Mouse (Mus musculus): ENCODE measurements at regions not wholly inside any gene's neighbourhood (a gene's known extent, or its start where the extent isn't known, plus 50 kb on each side); places are given as distances from the start of the nearest gene placed in this dataset.
"Not testable (repeated sequence)": the region's sequence is repeated elsewhere in the genome, so short reads cannot be mapped to it uniquely, and the experiment has no call there.

GRCm38 (mm10) chr3:138644286-138644951 is 97.6 kb upstream of the Tspan5 start:
- no peak overlapping the region for H3K27ac ChIP-seq (replicated peaks)
- peaks cover 17% of the 10 kb centered on the region for H3K4me1 ChIP-seq
- peaks cover 5% of the 10 kb centered on the region; the same call in 1 of the 2 replicates for H3K9me3 ChIP-seq
- H3K36me3 ChIP-seq: no peaks in the 10 kb centered on the region
- H3K9ac ChIP-seq: peak overlapping the region; percentile 69
- H3K4me3 ChIP-seq: peak overlapping the region; percentile 52
- peak overlapping the region; percentile 88 for H3K4me2 ChIP-seq
- 3% methylated on average over 19 of the region's 19 CpGs for WGBS
- no peaks in the 10 kb centered on the region for H3K27me3 ChIP-seq (replicated peaks)
- ATAC-seq (ENCODE audit: extremely low read depth, insufficient number of reproducible peaks, low FRiP score, low TSS enrichment): peak; percentile 60

- Histone ChIP-seq H3K4me3 (no peak overlapping the region), H3K9me3 (peaks cover 5% of the 10 kb centered on the region; the same call in 1 of the 2 replicates), H3K27me3 (replicated peaks) (no peaks in the 10 kb centered on the region), H3K4me1 (peaks cover 17% of the 10 kb centered on the region), H3K27ac (replicated peaks) (0 out of 2 replicates have a peak overlapping the region, but pooled peaks have one; percentile 37), H3K9ac (0 out of 2 replicates have a peak overlapping the region, but pooled peaks have one; percentile 69), H3K4me2 (peak overlapping the region; percentile 88; the same call in 1 of the 2 replicates), H3K36me3 (no peaks in the 10 kb centered on the region)
- 21% methylated on average over 3 of the region's 3 CpGs for WGBS
- no peak for ATAC-seq (ENCODE audit: extremely low read depth, insufficient number of reproducible peaks, low FRiP score, low TSS enrichment)
Observed at GRCm38 (mm10) chr3:138645320-138645719, 96.7 kb upstream of the Tspan5 start.

GRCm38 (mm10) chr3:138649699-138650098 is 92.3 kb upstream of the Tspan5 start:
- Histone ChIP-seq H3K4me2 (no peak overlapping the region), H3K27ac (replicated peaks) (no peak overlapping the region), H3K9me3 (no peaks in the 10 kb centered on the region; the same call in 1 of the 2 replicates), H3K4me3 (no peak overlapping the region), H3K36me3 (no peaks in the 10 kb centered on the region), H3K9ac (no peak overlapping the region), H3K27me3 (replicated peaks) (no peaks in the 10 kb centered on the region), H3K4me1 (peaks cover 5% of the 10 kb centered on the region)
- ATAC-seq (ENCODE audit: extremely low read depth, insufficient number of reproducible peaks, low FRiP score, low TSS enrichment): no peak
- 81% methylated on average over 6 of the region's 6 CpGs for WGBS

GRCm38 (mm10) chr3:138650671-138651070 is 91.3 kb upstream of the Tspan5 start:
- not testable (repeated sequence) for H3K36me3 ChIP-seq; H3K27me3 ChIP-seq (replicated peaks); H3K4me2 ChIP-seq; H3K4me1 ChIP-seq; H3K27ac ChIP-seq (replicated peaks); H3K4me3 ChIP-seq; H3K9me3 ChIP-seq; H3K9ac ChIP-seq; ATAC-seq (ENCODE audit: extremely low read depth, insufficient number of reproducible peaks, low FRiP score, low TSS enrichment)
- 84% methylated on average over 4 of the region's 4 CpGs for WGBS

- Histone ChIP-seq H3K27ac (replicated peaks) (no peak overlapping the region), H3K4me2 (no peak overlapping the region), H3K36me3 (no peaks in the 10 kb centered on the region), H3K4me3 (no peak overlapping the region), H3K27me3 (replicated peaks) (no peaks in the 10 kb centered on the region), H3K9me3 (peaks cover 7% of the 10 kb centered on the region), H3K4me1 (no peaks in the 10 kb centered on the region), H3K9ac (no peak overlapping the region)
- WGBS: 75% methylated on average over 12 of the region's 12 CpGs
- ATAC-seq (ENCODE audit: extremely low read depth, insufficient number of reproducible peaks, low FRiP score, low TSS enrichment): no peak
Observed at GRCm38 (mm10) chr3:138651361-138652205, 90.4 kb upstream of the Tspan5 start.

- no peak for ATAC-seq (ENCODE audit: extremely low read depth, insufficient number of reproducible peaks, low FRiP score, low TSS enrichment)
Observed at GRCm38 (mm10) chr3:138652206-138652605, 89.8 kb upstream of the Tspan5 start.

GRCm38 (mm10) chr3:138652685-138653084 is 89.3 kb upstream of the Tspan5 start:
- no peak overlapping the region for H3K27ac ChIP-seq (replicated peaks)
- no peaks in the 10 kb centered on the region for H3K36me3 ChIP-seq
- no peak for ATAC-seq (ENCODE audit: extremely low read depth, insufficient number of reproducible peaks, low FRiP score, low TSS enrichment)
- no peak overlapping the region for H3K4me2 ChIP-seq
- peaks cover 15% of the 10 kb centered on the region for H3K9me3 ChIP-seq
- no peak overlapping the region for H3K9ac ChIP-seq
- WGBS: 79% methylated on average over 4 of the region's 4 CpGs
- no peaks in the 10 kb centered on the region for H3K4me1 ChIP-seq
- no peak overlapping the region for H3K4me3 ChIP-seq
- no peaks in the 10 kb centered on the region for H3K27me3 ChIP-seq (replicated peaks)

More at GRCm38 (mm10) chr3:138652206-138652605, 89.8 kb upstream of the Tspan5 start:
- no peaks in the 10 kb centered on the region for H3K4me1 ChIP-seq
- H3K27me3 ChIP-seq (replicated peaks): no peaks in the 10 kb centered on the region
- peaks cover 11% of the 10 kb centered on the region for H3K9me3 ChIP-seq
- H3K36me3 ChIP-seq: no peaks in the 10 kb centered on the region
- H3K4me2 ChIP-seq: no peak overlapping the region
- H3K27ac ChIP-seq (replicated peaks): no peak overlapping the region
- H3K4me3 ChIP-seq: no peak overlapping the region
- H3K9ac ChIP-seq: no peak overlapping the region
- WGBS: 90% methylated on average over 2 of the region's 2 CpGs

GRCm38 (mm10) chr3:138653549-138654246 is 88.3 kb upstream of the Tspan5 start:
- H3K27ac ChIP-seq (replicated peaks): no peak overlapping the region
- no peaks in the 10 kb centered on the region for H3K36me3 ChIP-seq
- peaks cover 21% of the 10 kb centered on the region for H3K9me3 ChIP-seq
- H3K4me3 ChIP-seq: no peak overlapping the region
- 85% methylated on average over 13 of the region's 13 CpGs for WGBS
- H3K4me2 ChIP-seq: no peak overlapping the region
- no peaks in the 10 kb centered on the region for H3K27me3 ChIP-seq (replicated peaks)
- ATAC-seq (ENCODE audit: extremely low read depth, insufficient number of reproducible peaks, low FRiP score, low TSS enrichment): no peak
- H3K4me1 ChIP-seq: no peaks in the 10 kb centered on the region
- no peak overlapping the region for H3K9ac ChIP-seq

- Histone ChIP-seq H3K4me1 (no peaks in the 10 kb centered on the region), H3K4me2 (no peak overlapping the region), H3K36me3 (no peaks in the 10 kb centered on the region), H3K27me3 (replicated peaks) (no peaks in the 10 kb centered on the region), H3K27ac (replicated peaks) (no peak overlapping the region), H3K9me3 (peaks cover 29% of the 10 kb centered on the region), H3K9ac (no peak overlapping the region), H3K4me3 (no peak overlapping the region)
- 72% methylated on average over 16 of the region's 16 CpGs for WGBS
- ATAC-seq (ENCODE audit: extremely low read depth, insufficient number of reproducible peaks, low FRiP score, low TSS enrichment): no peak
Observed at GRCm38 (mm10) chr3:138654610-138655371, 87.2 kb upstream of the Tspan5 start.

- Histone ChIP-seq H3K36me3 (no peaks in the 10 kb centered on the region), H3K4me2 (no peak overlapping the region), H3K27me3 (replicated peaks) (no peaks in the 10 kb centered on the region), H3K9ac (no peak overlapping the region), H3K4me1 (no peaks in the 10 kb centered on the region), H3K9me3 (peaks cover 30% of the 10 kb centered on the region), H3K27ac (replicated peaks) (no peak overlapping the region), H3K4me3 (no peak overlapping the region)
- no peak for ATAC-seq (ENCODE audit: extremely low read depth, insufficient number of reproducible peaks, low FRiP score, low TSS enrichment)
- WGBS: 80% methylated on average over 3 of the region's 3 CpGs
Observed at GRCm38 (mm10) chr3:138655479-138655878, 86.5 kb upstream of the Tspan5 start.

- H3K4me1 ChIP-seq: no peaks in the 10 kb centered on the region
- no peak overlapping the region for H3K9ac ChIP-seq
- H3K4me2 ChIP-seq: no peak overlapping the region
- H3K36me3 ChIP-seq: no peaks in the 10 kb centered on the region
- no peak for ATAC-seq (ENCODE audit: extremely low read depth, insufficient number of reproducible peaks, low FRiP score, low TSS enrichment)
- no peak overlapping the region for H3K27ac ChIP-seq (replicated peaks)
- H3K27me3 ChIP-seq (replicated peaks): no peaks in the 10 kb centered on the region
- WGBS: 74% methylated on average over 2 of the region's 2 CpGs
- H3K4me3 ChIP-seq: no peak overlapping the region
- peaks cover 16% of the 10 kb centered on the region for H3K9me3 ChIP-seq
Observed at GRCm38 (mm10) chr3:138662625-138663024, 79.4 kb upstream of the Tspan5 start.
